Mouse (Mus musculus) ES-Bruce4 (cell line): ENCODE results near the gene Ep400.

ENCODE experiments used
- CTCF ChIP-seq: IDR thresholded peaks from one replicate; pipeline ENCODE4 v1.8.1; 2011; ENCODE audit warnings: low read depth, low read length
- EP300 ChIP-seq: IDR thresholded peaks from 2 replicates; pipeline ENCODE4 v1.6.1; 2011; ENCODE audit warnings: low read depth, low read length; ENCODE audit not compliant: insufficient read depth

- no peak for TF ChIP-seq CTCF
- TF ChIP-seq EP300 = no peak
These were observed 42.7 kb downstream of the Ep400 start for GRCm38 (mm10) chr5:110727850-110728249.
